Mouse (Mus musculus): ENCODE data around the gene Rcan1.

GRCm38 (mm10) chr16:92371623-92372022 is 99.0 kb downstream of the Rcan1 start:
- TF ChIP-seq CTCF (IDR thresholded peaks at IDR 0.05; ENCODE audit: borderline replicate concordance, extremely low read depth, insufficient read depth, insufficient read length): no peak
- TF ChIP-seq POLR2A (IDR thresholded peaks at IDR 0.05; ENCODE audit: borderline replicate concordance, extremely low read depth, insufficient read depth, insufficient read length, poor library complexity, severe bottlenecking): no peak
